Mouse (Mus musculus): ENCODE measurements at regions not wholly inside any gene's neighbourhood (a gene's known extent, or its start where the extent isn't known, plus 50 kb on each side); places are given as distances from the start of the nearest gene placed in this dataset.

GRCm38 (mm10) chr3:52926549-52926948 lies 90.5 kb downstream of the Cog6 start:
- TF ChIP-seq POLR2A (IDR thresholded peaks at IDR 0.05; ENCODE audit: extremely low read depth, insufficient read depth, low read length) (no peak), CTCF (IDR thresholded peaks at IDR 0.05; ENCODE audit: low read depth, low read length) (no peak)
